Mouse (Mus musculus) midbrain, embryonic 16.5 days (tissue): ENCODE results near the gene Psmc5. TPM values are rescaled to one million over a fixed set of nuclear protein-coding genes. Genes with fewer than 3 reads are reported as not detected.

Experiments
- ATAC-seq: fragments of 200-750 bp; cut with Nextera tagmentation; 2 replicates; pipeline ENCODE4 v1.8.0; 2017; ENCODE audit warnings: moderate TSS enrichment
- H3K27ac ChIP-seq: fragments of 300-500 bp; sonication (generic); 2 replicates; pipeline ENCODE4 v1.5.1; 2014; ENCODE audit warnings: mild to moderate bottlenecking, low read length, mixed read lengths
- H3K27me3 ChIP-seq: fragments of 300-500 bp; sonication (generic); 2 replicates; pipeline ENCODE4 v1.6.1; 2014; ENCODE audit warnings: low read depth, low read length, mixed read lengths; ENCODE audit not compliant: control insufficient read depth, insufficient read depth
- H3K36me3 ChIP-seq: fragments of 300-500 bp; sonication (generic); 2 replicates; pipeline ENCODE4 v1.6.1; 2014; ENCODE audit warnings: mild to moderate bottlenecking, low read length, moderate library complexity, mixed read lengths; ENCODE audit not compliant: control insufficient read depth, insufficient read depth
- H3K4me1 ChIP-seq: fragments of 300-500 bp; sonication (generic); 2 replicates; pipeline ENCODE4 v1.6.1; 2014; ENCODE audit warnings: mild to moderate bottlenecking, low read length, mixed read lengths; ENCODE audit not compliant: control insufficient read depth, insufficient read depth
- H3K4me2 ChIP-seq: fragments of 300-500 bp; sonication (generic); 2 replicates; pipeline ENCODE4 v1.6.1; 2014; ENCODE audit warnings: mild to moderate bottlenecking, low read length, mixed read lengths
- H3K4me3 ChIP-seq: fragments of 300-500 bp; sonication (generic); 2 replicates; pipeline ENCODE4 v1.5.1; 2014; ENCODE audit warnings: low read depth, mild to moderate bottlenecking, low read length, moderate library complexity, mixed read lengths
- H3K9ac ChIP-seq: fragments of 300-500 bp; sonication (generic); 2 replicates; pipeline ENCODE4 v1.6.1; 2014; ENCODE audit warnings: low read depth, low read length, mixed read lengths
- H3K9me3 ChIP-seq: fragments of 300-500 bp; sonication (generic); replicated peaks from 2 replicates; pipeline ENCODE4 v1.6.1; 2014; ENCODE audit warnings: mild to moderate bottlenecking, low read length, mixed read lengths; ENCODE audit not compliant: control insufficient read depth, poor library complexity, severe bottlenecking
- WGBS: fragments of 180-500 bp; shearing (Covaris S2); extraction: QIAGEN DNeasy Blood & Tissue Kit; methylation state at CpG from one replicate; pipeline ENCODE4 v1.1.7; 2014; 5-methylcytosine and 5-hydroxymethylcytosine counted together
- polyA plus RNA-seq: library from polyadenylated mRNA; unstranded; fragments of >200 nt; fragmentation: Nextera tagmentation; extraction: Ambion mirVana; gene quantifications from 2 replicates; pipeline ENCODE4 v1.2.1, GENCODE M21; 2015

The Psmc5 gene
- polyA plus RNA-seq, 1 experiment from 2014 or later: 278 TPM

DNA sequence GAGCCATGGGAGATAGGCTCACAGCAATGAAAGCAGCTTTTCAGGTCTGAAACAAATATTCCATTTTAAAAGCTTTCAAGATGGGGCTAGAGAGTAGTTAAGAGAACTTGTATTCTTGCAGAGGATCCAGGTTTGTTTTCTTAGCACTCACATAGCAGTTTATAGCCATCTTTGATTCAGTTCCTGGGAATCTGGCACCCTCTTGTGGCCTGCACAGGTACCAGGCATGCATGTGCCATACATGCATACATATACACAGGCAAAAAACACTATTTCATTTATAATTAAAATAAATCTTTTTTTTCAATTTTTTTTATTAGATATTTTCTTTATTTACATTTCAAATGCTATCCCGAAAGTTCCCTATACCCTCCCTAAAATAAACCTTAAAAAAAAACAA lies 9.1 kb upstream of the Psmc5 start:
- 100% methylated on average over 1 of the region's 1 CpGs for WGBS
- Histone ChIP-seq H3K9me3 (0 out of 2 replicates have a peak, but pooled peaks cover 5% of the 10 kb centered on the region), H3K27me3 (no peaks in the 10 kb centered on the region), H3K9ac (no peak overlapping the region), H3K4me1 (no peaks in the 10 kb centered on the region), H3K4me2 (no peak overlapping the region), H3K36me3 (peaks cover 70% of the 10 kb centered on the region), H3K4me3 (no peak overlapping the region), H3K27ac (no peak overlapping the region)
- ATAC-seq: no peak

DNA sequence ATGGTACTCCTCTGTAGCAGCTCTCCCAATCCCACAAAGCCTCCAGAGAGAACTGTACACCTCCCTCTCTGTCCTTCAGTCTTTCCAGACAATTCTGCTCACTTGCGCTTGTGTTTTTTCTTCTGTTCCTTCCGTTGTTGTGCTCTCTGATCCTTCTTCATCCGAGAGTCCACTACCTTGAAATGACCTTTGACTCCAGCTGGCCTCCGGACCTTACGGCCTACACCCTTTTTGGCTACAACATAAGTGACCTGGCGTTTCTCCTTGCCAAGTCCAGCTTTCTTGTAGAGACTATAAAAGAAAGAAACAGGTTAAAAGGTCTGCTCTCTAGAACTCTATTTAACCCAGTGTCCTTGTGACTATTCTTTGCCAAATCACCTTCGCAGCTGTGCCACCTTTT lies 6.6 kb upstream of the Psmc5 start:
- peaks cover 56% of the 10 kb centered on the region for H3K36me3 ChIP-seq
- WGBS: 90% methylated on average over 7 of the region's 7 CpGs
- no peak overlapping the region for H3K9ac ChIP-seq
- H3K27me3 ChIP-seq: no peaks in the 10 kb centered on the region
- no peak overlapping the region for H3K4me3 ChIP-seq
- no peak overlapping the region for H3K4me2 ChIP-seq
- H3K27ac ChIP-seq: no peak overlapping the region
- H3K9me3 ChIP-seq: 0 out of 2 replicates have a peak, but pooled peaks cover 5% of the 10 kb centered on the region
- no peaks in the 10 kb centered on the region for H3K4me1 ChIP-seq
- no peak for ATAC-seq

DNA sequence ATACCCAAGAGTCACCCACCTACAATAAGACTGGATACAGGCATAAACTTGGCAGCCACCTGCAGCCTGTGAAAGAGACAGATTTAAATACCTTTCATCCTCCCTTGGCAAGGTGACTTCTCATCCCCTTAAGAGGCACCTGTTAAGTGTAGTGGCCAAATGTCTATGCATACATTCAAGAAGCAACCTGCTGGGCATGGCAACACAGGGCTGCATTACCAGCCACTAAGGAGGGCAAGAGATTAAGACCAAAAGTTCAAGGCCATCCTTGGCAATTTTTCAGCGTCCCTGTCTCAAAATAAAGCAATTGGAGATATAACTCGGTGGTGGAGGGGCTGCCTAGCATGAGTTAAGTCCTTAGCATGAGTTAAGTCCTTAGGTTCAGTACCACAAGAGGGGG lies 1.2 kb upstream of the Psmc5 start:
- Histone ChIP-seq H3K27ac (no peak overlapping the region), H3K9me3 (no peaks in the 10 kb centered on the region), H3K4me3 (peak overlapping the region; percentile 71), H3K9ac (peak overlapping the region; percentile 76), H3K4me1 (peaks cover 19% of the 10 kb centered on the region), H3K4me2 (peak overlapping the region; percentile 98), H3K36me3 (peaks cover 23% of the 10 kb centered on the region), H3K27me3 (no peaks in the 10 kb centered on the region)
- WGBS: 23% methylated on average over 2 of the region's 2 CpGs
- ATAC-seq: no peak

DNA sequence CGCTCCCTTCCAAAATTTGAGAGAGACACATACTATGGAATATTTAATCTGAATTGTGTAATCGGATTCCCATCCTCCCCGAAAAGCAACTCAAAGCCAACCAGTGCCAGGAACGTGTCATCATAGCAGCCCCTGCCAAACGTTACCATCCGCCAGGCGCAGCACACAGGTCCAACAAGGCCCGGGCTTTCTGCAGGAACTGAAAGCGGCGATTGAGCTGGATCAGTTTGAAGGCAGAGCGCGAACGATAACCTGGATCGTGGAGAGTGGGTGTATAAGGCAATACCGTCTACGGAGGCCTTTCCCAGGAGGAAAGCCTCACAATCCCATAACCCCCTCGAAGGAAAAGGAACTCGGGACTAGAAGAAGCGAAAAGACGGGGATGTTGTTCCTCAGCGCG lies 780 bp upstream of the Psmc5 start:
- ATAC-seq: 0 out of 2 replicates have a peak, but pooled peaks have one; percentile 13

DNA sequence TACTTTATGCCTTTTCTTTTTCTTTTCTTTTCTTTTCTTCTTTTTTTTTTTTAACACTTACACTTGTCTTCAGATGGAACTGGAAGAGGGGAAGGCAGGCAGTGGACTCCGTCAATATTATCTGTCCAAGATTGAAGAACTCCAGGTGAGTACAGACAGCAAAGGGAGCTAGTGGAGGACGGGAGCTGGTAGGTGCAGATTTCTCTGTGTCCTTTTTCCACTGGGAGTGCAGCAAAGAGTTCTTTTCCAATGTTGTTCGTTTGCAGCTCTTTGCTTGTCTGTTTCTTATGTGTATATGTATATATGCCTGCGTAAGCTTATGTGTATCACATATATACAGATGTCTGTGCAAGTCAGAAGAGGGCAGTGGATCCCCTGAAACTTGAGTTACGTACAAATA lies 821 bp downstream of the Psmc5 start:
- Histone ChIP-seq H3K9ac (peak overlapping the region; percentile 76; the same call in 1 of the 2 replicates), H3K4me2 (peak overlapping the region; percentile 63), H3K27me3 (no peaks in the 10 kb centered on the region), H3K27ac (no peak overlapping the region; the same call in 1 of the 2 replicates), H3K4me3 (peak overlapping the region; percentile 71), H3K36me3 (peaks cover 22% of the 10 kb centered on the region), H3K4me1 (peaks cover 19% of the 10 kb centered on the region), H3K9me3 (no peaks in the 10 kb centered on the region)
- no peak for ATAC-seq
- 77% methylated on average over 5 of the region's 5 CpGs for WGBS

More for the DNA sequence above, 780 bp upstream of the Psmc5 start:
- Histone ChIP-seq H3K4me3 (peak overlapping the region; percentile 71), H3K27ac (no peak overlapping the region), H3K36me3 (peaks cover 22% of the 10 kb centered on the region), H3K9me3 (no peaks in the 10 kb centered on the region), H3K27me3 (no peaks in the 10 kb centered on the region), H3K4me1 (peaks cover 19% of the 10 kb centered on the region), H3K4me2 (peak overlapping the region; percentile 98), H3K9ac (peak overlapping the region; percentile 76)
- 4% methylated on average over 22 of the region's 22 CpGs for WGBS

DNA sequence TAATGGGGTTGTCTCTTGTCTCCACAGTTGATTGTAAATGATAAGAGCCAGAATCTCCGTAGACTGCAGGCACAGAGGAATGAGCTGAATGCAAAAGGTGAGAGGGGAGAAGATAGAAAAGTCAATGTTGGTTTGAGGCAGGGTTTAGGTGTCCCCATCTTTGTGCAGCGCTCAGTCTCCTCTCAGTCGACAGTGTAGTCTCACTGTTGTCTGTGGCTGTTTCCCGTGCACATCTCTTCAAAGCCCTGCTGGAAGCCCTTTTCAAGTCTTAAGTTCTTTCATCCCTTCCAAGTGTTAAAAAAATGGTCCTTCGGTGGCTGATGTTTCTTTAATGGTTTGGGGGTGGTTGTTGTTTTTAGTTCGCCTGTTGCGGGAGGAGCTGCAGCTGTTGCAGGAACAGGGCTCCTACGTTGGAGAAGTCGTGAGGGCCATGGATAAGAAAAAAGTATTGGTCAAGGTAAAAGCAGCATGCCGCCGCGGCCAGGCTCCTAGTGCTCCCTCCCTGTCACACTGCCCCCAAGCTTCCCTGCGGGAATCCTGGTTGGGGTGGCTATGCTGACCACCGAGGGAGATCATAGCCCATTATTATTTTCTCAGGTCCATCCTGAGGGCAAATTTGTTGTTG lies 5.0 kb downstream of the Psmc5 start:
- ATAC-seq: no peak
- Histone ChIP-seq H3K4me1 (peaks cover 10% of the 10 kb centered on the region), H3K27me3 (no peaks in the 10 kb centered on the region), H3K27ac (no peak overlapping the region), H3K9ac (no peak overlapping the region), H3K4me2 (no peak overlapping the region), H3K9me3 (no peaks in the 10 kb centered on the region), H3K4me3 (no peak overlapping the region), H3K36me3 (peaks cover 52% of the 10 kb centered on the region)
- WGBS: 84% methylated on average over 14 of the region's 14 CpGs

DNA sequence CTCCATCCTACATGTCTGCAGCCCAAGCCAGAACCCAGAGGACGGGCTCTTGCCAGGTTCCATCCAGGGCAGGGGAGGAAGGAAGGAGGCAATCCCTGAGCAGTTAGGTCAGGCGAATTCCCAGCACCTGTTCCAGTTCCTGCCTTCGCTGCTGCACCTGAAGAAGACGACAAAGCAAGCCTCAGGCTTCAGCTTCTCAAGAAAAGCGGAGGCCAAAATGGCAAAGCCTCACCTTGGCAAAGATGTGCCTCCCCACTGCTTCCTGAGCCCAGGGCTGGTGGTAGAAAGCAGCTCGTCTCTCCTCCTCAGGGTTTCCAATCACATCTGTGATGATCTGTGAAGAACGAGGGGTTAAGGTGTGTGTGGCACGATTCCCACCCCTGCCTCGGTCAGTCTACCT lies 8.0 kb downstream of the Psmc5 start:
- H3K9ac ChIP-seq: no peak overlapping the region
- no peak for ATAC-seq
- H3K9me3 ChIP-seq: no peaks in the 10 kb centered on the region
- WGBS: 97% methylated on average over 9 of the region's 9 CpGs
- no peak overlapping the region for H3K4me3 ChIP-seq
- peaks cover 60% of the 10 kb centered on the region for H3K36me3 ChIP-seq
- H3K4me2 ChIP-seq: no peak overlapping the region
- H3K27me3 ChIP-seq: no peaks in the 10 kb centered on the region
- 0 out of 2 replicates have a peak, but pooled peaks cover 8% of the 10 kb centered on the region for H3K4me1 ChIP-seq
- no peak overlapping the region for H3K27ac ChIP-seq

DNA sequence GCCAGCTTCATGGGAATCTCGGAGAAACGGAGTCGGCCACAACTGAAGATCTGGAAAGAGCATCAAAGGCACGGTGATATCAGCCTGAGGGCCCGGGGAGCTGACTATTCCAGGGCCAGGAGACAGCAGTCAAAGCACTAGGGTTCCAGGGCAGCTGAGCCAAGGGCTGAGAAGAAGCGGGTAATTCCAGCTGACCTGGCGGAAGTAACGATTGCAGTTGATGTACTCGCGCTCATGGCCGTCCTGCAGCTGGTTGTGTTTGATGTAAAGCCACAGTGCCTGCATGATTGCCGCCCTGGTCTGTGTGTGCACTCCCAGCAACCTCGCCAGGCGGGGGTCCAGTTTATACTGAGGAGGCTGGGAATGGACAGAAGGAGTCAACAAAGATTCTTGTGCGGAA lies 9.0 kb downstream of the Psmc5 start:
- H3K4me2 ChIP-seq: no peak overlapping the region
- no peaks in the 10 kb centered on the region for H3K27me3 ChIP-seq
- no peak overlapping the region for H3K9ac ChIP-seq
- H3K4me3 ChIP-seq: no peak overlapping the region
- H3K36me3 ChIP-seq: peaks cover 58% of the 10 kb centered on the region
- no peaks in the 10 kb centered on the region for H3K9me3 ChIP-seq
- no peak for ATAC-seq
- no peak overlapping the region for H3K27ac ChIP-seq
- H3K4me1 ChIP-seq: peaks cover 11% of the 10 kb centered on the region
- WGBS: 88% methylated on average over 15 of the region's 15 CpGs

DNA sequence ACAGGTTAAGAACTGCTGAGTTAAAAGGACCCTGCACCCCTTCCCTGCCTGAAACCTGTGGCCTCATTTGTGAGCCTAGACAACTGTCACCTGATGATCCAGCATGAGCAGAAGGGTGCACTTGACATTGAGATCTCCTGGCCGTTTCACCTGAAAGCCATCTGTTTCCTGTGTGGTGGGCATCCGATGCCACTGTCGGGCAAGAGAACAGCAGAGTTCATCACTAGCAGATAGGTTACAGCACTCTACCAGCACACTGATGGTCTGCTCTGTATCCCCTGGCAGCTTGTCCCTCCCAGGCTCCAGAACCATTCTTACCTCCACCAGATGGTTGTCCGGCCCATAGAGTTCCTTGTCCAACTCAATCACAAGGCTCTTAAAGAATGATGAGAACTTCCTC lies 9.6 kb downstream of the Psmc5 start:
- H3K9ac ChIP-seq: no peak overlapping the region
- 96% methylated on average over 4 of the region's 4 CpGs for WGBS
- no peaks in the 10 kb centered on the region for H3K27me3 ChIP-seq
- no peak for ATAC-seq
- peaks cover 11% of the 10 kb centered on the region for H3K4me1 ChIP-seq
- H3K27ac ChIP-seq: no peak overlapping the region
- no peak overlapping the region for H3K4me3 ChIP-seq
- no peak overlapping the region for H3K4me2 ChIP-seq
- no peaks in the 10 kb centered on the region for H3K9me3 ChIP-seq
- H3K36me3 ChIP-seq: peaks cover 58% of the 10 kb centered on the region
